Mouse (Mus musculus) monocyte, adult 2 months (primary cell): Measurements from ENCODE around the gene Ufc1.
A peak's percentile ranks its signal among the peaks of the same experiment; 100 is the strongest.

Experiments
- DNase-seq, 2 experiments: peaks; one replicate each; pipeline ENCODE4 v3.0.0; 2022; ENCODE audit warnings: low spot score in 2 of 2, low read depth in 1 of 2

Gene Ufc1

GRCm38 (mm10) chr1:171287136-171288081 is 7.4 kb downstream of the Ufc1 start, which contains the start of gene Usp21:
TSS of gene Usp21 (minus strand) at chr1:171287991.
- peak; percentile 74 to 84 for DNase-seq

GRCm38 (mm10) chr1:171286517-171286916 is 8.3 kb downstream of the Ufc1 start:
- no peak for DNase-seq

DNA sequence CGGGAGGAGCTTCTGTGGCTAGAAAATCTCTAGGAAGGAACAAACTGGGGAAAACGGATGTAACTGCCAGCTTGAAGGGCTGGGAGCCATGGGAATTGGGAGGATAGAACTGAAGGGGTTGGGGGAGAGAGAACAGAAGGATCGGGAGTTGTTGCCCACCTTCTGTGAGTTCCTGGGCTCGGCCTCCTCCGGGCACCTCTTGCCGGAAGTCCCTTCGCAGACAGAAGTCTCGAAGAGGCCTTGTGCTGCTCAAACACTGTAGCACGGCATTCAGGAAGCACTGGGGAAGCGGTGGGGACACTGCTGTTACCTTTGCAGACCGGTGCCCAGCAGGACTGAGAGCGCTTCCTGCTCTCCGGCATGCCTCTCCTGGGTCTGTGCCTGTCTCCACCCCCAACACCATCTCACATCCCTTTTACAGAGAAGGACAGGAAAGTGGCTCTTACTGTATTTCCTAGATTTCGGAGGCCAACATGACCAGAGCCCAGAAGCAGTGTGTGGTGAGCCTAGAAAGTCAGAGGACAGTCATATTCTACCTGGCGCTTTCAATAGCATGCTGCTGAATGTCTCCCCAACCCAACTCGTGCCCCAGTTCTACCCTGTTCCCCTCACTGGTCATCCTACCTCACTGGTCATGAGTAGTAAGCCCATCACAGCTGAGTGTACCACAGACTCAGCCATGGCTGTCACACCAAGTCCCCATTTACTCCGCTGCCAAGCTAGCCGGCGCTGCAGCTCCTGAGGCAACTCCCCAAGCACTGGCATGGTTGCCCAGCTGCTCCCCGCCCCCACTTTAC is 9.5 kb downstream of the Ufc1 start:
- DNase-seq, result no peak

DNA sequence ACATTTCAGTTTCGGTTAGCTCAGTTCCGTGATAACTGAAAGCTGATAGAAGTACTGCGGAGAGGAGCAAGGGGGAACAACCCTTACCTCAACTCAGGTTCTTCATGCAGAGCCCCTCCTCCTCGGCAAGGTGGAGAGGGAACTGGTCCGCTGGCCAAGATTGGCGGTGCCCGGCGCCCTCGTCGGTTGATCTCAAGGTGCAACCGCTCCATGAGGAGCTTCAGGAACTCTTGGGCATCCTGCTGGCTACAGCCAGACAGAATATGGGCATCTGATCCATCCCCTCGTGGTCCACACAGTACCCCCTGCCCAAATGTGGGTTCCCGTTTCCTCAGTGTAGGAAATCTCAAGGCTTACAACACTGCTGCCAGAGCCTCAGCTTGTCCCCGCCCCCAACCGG is 10.3 kb downstream of the Ufc1 start:
- DNase-seq, result no peak

DNA sequence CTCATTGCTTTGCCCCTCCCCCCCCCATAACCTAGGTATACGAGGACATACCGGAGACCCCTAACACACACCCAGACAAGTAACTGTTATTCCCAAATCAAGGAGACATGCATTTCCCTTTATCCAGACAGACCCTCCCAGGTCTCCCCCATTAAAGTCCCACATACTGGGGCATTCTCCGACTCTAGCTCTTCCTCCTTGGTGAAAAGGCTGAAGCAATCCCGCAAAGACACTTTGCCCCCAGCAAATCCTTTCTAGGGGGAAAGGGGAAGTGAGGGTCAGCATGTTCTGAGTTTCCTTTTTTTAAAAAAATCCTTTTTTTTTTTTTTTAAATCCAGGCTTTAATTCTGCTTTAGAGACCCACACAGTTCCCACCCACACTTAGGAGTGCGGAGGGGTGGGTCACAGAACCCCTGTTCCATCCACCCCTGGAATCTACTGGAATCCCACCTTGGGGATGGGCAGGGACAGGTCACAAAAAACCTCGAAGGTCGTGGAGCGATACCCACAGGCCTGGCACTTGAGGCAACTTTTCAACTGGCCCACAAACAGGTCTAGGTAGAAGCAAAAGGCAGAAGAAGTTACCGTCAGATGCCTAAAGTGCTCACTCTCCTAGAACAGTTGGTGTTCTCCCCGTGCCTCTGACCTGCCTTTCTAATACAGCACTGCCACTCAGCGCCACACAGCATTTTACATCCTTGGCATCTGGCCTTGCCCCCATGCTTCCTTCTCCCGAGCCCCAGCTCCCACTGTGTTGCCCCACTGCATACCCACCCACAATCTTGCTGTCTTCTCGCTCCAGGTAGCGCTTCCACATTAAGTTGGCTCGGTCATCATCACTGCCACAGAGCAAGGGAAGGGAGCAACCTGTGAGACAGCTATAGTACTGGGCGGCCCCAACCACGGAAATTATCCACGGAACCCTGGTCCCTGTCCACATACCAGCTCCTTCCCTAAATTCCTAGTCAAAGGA is 11.3 kb downstream of the Ufc1 start:
- DNase-seq, result no peak

DNA sequence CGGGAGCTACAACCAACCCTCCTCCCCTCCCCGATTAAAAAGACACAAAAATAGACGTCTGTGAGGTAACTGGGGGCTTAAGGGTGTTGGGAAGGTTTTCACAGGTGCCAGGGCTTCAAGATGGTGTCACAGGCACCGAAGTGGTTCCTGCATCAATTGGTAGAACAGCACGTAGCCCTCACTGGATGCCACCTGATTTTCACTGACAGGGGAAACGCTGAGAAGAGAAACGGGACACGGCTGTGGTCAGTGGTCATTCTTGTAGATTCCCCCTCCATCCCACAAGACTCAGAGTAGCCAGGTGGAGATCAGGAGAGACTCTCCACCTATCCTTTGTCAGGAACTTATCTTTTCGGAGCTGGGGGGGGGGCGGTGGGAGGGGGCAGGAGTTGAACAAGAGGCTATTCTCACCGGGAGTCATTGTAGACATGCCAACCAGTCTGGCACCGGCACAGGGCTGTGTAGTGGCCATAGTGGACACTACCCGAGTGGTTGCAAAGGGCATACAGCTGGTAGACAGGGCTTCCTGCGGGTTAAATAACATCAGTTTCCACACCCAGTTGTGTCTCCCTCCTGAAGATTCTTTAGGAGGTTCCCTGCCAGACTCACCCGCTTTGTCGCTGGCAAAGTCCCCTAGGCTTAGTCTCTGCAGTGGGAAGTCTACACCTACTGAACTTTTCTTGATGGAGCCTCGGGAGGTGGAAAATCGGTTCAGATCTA is 12.6 kb downstream of the Ufc1 start:
- no peak for DNase-seq

DNA sequence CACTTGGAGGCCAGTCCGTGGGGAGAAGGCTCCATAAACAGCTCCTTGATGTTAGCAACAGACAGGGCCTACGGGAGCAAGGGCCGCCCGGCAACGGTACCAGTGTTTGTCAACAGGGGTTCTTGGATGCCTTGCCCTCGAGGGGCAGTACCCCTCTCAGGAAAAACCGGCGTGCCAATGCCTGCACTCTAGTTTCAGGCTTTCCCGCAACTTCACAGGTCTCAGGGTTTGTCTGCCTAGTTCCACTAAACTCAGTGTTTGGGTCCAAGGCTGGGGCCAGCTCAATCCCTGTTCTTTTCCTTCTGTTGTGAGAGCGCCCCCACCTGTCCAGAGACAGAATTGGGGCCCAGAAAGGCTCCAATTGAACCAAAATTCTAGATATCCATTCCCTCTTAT is 13.3 kb downstream of the Ufc1 start:
- DNase-seq, result peak; percentile 49 to 78

DNA sequence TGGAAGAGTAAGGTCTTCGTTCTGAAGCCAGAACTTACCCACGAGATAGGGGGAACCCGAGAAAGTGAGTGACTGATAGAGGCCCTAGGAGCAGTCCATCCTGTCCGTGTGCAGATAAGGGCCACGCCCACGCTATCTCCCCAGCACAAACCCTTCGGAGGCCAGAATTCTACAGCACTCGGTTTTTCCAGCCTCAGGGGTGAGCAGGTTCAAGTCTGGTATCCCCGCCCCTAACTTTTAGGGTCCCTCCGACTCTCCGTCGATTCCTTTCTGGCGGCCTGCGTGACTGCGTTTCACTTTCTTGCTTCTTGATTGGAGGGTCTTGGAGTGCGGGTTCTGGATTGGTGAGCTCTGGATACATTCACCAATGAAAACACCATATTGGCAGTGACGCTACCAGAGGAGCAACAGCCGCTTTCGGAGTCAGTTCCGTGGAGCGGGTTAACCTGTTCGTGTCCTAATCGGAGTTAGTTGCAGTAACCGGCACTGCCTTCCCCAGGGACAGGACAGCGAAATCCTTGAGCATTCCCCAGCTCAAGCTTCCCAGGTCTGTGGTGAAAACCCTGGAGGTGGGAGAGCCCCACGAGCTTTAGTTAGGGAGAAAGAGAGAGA is 13.8 kb downstream of the Ufc1 start, which contains the start of gene Ppox:
Gene Ppox, minus strand, starts transcription at position 271 of the 612 bp plus-strand sequence.
- DNase-seq, result peak; percentile 83 to 84

DNA sequence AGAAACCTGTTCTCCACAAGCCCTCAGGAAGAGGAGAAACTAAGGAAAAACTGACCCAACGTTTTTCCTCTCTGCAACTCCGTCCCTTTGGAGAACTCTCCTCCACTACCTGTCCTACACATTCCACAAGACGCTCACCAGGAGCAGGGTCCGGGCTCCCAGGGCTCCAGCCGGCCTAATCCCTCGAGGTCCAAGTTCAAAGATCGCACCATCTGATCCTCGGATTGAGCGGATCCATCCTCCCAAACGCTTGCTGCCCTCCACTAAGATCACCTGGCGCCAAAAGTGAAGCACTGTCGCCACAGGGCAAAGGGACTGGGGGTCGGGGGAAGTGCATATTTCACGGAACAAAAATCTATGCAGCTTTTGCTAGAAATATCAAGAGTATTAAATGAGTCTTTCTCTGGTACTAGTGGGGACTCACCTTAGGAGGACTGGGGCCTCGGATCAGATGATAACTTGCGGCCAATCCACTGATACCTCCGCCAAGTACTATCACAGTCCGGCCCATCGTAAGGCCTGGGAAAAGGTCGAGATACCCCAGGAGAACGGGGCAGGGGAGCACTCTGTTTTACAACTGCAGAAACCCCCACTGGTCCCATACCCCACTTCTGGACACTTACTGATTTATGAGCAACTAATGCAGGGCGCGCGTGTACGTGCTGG is 14.4 kb downstream of the Ufc1 start:
- no peak for DNase-seq

GRCm38 (mm10) chr1:171279721-171280120 is 15.1 kb downstream of the Ufc1 start:
- DNase-seq, result no peak

GRCm38 (mm10) chr1:171279012-171279705 is 15.7 kb downstream of the Ufc1 start:
- DNase-seq, result no peak

DNA sequence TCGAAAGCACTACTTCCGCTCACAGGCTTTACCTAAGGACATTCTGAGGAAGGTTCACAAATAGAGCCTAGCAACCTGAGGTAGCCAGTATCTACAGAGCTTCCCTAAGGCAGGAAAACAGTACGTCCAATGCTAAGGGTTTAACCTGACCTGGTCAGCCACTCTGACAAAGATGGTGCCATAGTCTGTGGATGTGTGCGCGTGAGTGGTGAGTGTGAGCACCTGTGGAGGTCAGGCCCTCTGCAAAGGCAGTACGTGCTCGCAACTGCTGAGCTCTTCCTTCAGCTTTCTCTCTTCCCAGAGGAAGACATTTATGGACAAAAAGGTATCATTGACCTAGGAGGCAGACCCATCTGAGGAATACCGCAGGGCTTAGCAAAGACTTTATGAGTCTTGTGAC is 16.4 kb downstream of the Ufc1 start:
- no peak for DNase-seq

DNA sequence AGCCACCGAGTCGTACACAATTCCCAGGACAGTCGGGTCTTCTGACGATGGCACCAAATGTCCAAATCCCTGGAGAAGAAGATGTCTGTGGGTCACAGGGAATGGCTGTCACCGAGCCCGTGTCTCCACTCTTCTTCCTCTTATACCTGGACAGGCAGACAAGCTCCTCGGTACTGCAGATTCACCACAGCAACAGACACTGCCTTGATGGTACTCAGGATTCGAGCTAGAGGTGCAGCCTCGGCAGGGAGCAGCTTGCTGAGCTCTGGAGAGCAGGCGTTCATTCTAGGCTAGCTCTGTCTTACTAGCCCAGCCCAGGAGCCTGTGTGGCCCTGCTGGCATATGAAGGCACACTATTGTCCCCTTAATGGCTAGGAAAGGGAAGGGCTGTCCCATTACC is 17.1 kb downstream of the Ufc1 start:
- DNase-seq, result no peak

GRCm38 (mm10) chr1:171276110-171276748 is 18.6 kb downstream of the Ufc1 start:
- DNase-seq, result no peak

- DNase-seq, result no peak
Observed at GRCm38 (mm10) chr1:171275144-171275734, 19.6 kb downstream of the Ufc1 start.

- no peak for DNase-seq
Observed at GRCm38 (mm10) chr1:171274171-171274570, 20.7 kb downstream of the Ufc1 start.

DNA sequence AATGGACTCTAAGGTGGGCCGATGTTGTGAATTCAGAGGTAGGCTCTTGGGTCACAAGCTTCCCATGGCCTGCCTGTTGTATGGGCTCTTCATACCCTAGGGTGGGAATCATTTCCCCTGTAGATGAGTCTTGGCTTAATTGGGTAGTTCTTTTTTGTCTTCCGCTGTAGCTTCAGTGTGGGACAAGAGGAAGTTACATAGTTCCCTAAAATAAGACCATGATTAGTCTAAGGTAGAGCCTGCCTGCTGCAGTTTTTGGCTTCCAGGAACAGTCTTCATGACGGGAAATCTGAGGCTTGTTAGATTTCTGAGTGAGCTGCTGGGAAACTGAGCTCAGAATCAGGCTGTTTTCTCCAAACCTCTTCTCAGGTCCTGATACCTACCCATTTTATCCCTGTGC is 22.7 kb downstream of the Ufc1 start:
- no peak for DNase-seq

DNA sequence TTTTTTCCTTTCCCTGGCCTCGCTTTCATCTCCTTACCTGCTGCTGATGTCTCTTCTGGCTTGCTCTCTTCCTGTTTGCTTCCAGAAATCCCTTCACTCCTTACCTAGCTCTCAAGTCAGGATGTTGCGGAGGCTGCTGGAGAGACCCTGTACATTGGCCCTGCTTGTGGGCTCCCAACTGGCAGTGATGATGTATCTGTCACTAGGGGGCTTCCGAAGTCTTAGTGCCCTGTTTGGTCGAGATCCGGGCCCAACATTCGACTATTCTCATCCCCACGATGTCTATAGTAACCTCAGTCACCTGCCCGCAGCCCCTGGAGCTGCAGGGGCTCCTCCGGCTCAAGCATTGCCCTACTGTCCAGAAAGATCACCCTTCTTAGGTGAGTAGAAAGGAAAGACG is 23.2 kb downstream of the Ufc1 start:
- no peak for DNase-seq
